Mouse (Mus musculus): ENCODE measurements at regions not wholly inside any gene's neighbourhood (a gene's known extent, or its start where the extent isn't known, plus 50 kb on each side); places are given as distances from the start of the nearest gene placed in this dataset.

- TF ChIP-seq CTCF (IDR thresholded peaks at IDR 0.05; ENCODE audit: borderline replicate concordance, extremely low read depth, insufficient read depth, insufficient read length) (no peak), POLR2A (IDR thresholded peaks at IDR 0.05; ENCODE audit: borderline replicate concordance, extremely low read depth, insufficient read depth, insufficient read length, poor library complexity, severe bottlenecking) (no peak)
Measured at GRCm38 (mm10) chr5:120269416-120269860, 153.2 kb downstream of the Rbm19 start.
